Mouse (Mus musculus): Measurements from ENCODE around the gene Ifna13.

Gene Ifna13

GRCm38 (mm10) chr4:88644359-88644758 lies at the start of gene Ifna13:
TSS of gene Ifna13 (minus strand) at chr4:88644459.
- no peak for DNase-seq (ENCODE audit: low read depth, low spot score)

- no peak for DNase-seq (ENCODE audit: low read depth, low spot score)
Measured at GRCm38 (mm10) chr4:88693392-88693791, 49.1 kb upstream of the Ifna13 start.

DNA sequence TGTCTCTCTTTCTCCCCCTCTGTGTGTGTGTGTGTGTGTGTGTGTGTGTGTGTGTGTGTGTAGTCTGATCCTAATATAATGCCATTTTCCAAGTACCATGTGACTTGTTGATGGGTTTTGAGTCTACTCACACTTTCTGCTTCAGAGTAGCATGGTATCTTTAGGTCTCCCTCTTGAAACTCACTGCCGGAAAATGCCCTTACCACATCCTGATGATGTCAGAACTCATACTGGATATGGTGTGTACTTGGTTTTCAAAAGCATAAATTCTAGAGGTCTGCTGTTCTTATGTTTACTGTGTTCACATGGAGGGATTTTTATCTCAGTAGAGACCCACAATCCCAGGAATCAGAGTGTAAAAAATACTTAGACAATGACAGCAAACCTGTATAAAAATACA lies 48.3 kb upstream of the Ifna13 start:
- DNase-seq (ENCODE audit: low read depth, low spot score): no peak

- no peak for DNase-seq (ENCODE audit: low read depth, low spot score)
Measured at GRCm38 (mm10) chr4:88691259-88691658, 47.0 kb upstream of the Ifna13 start, which contains the start of gene Ifnab. TSS of gene Ifnab (minus strand) at chr4:88691359.

- no peak for DNase-seq (ENCODE audit: low read depth, low spot score)
Measured at GRCm38 (mm10) chr4:88683812-88684211, 39.6 kb upstream of the Ifna13 start, which contains the start of gene Ifna2. TSS of gene Ifna2 (minus strand) at chr4:88683912.

DNA sequence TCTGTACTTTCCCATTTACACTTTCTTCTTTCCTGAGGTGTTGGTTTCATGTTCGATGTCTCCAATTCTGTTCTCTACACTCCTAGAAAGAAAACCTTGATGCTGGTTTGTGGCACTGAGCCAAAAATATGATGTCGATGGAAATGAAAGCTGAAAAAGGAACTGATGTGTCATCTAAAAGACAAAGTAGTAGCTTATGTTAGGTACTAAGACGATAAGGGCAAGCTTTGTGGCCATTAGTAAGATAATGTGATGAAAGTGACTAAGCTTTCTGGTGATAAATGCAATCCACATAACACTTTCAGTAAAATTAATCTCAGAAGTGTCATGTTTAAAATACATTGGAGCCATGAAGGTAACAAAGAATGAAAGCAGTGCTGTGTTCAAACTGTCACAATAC lies 37.1 kb upstream of the Ifna13 start:
- DNase-seq (ENCODE audit: low read depth, low spot score): no peak

DNA sequence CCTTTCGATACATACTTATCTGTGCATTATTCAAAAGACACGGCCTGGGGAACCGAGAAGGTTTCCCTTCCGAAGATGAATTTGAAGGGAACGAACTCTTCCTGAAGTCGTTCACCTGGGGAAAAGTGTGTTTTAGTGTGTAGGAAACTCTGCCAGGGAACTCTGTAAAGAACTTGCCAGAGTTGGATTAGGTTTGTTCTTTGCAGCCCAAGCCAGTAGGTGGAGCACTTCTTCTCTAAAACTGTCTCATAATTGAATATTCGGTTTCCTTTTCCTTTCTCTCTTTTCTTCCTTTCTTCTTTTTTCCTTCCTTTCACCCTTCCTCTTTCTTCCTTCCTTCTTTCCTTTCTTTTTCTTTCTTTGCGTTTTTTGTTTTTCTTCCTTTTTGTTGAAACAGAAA lies 36.1 kb upstream of the Ifna13 start:
- peak; percentile 18 for DNase-seq (ENCODE audit: low read depth, low spot score)

DNA sequence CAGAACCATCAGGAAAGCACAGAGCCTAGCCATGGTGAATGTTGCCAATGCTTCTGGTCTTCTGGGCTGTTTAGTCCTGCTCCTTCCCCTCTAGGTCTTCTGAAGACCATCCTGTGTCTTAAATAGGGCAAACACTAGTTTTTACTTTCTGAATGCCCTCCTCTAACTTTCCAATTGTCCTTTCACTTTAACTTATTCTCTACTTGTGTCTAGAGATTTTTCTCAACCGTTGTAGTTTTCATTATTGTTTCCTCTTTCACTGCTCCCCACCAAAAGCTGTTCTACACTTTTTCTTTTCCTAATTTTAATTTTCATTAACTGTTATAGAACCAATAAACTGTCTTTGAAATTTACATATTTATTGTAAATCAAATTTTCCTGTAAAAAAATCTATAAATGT lies 32.6 kb upstream of the Ifna13 start, which contains the start of gene Ifna16:
Gene Ifna16, minus strand, starts transcription at position 101 of the 400 bp plus-strand sequence.
- DNase-seq (ENCODE audit: low read depth, low spot score): no peak

DNA sequence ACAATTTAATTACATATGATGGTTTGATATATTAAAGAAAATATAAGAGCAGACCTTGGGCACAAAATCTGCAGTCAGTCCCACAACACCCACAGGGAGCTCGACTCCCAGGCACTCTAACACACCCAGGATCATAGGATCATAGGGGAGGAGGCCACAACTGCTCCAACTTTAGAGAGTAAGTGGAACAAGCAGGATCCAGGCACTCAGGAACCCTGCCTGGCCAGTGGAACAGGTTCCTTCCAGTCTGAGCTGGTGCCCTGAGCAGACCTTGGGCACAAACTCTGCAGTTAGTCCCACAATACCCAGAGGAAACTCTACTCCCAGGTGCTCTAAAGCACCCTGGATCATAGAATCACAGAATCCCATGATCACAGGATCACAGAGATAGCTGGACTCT lies 11.2 kb upstream of the Ifna13 start:
- DNase-seq (ENCODE audit: low read depth, low spot score): no peak

GRCm38 (mm10) chr4:88653644-88654043 lies 9.4 kb upstream of the Ifna13 start:
- DNase-seq (ENCODE audit: low read depth, low spot score): peak; percentile 60

- peak; percentile 14 for DNase-seq (ENCODE audit: low read depth, low spot score)
Measured at GRCm38 (mm10) chr4:88642526-88642925, 1.7 kb downstream of the Ifna13 start.

DNA sequence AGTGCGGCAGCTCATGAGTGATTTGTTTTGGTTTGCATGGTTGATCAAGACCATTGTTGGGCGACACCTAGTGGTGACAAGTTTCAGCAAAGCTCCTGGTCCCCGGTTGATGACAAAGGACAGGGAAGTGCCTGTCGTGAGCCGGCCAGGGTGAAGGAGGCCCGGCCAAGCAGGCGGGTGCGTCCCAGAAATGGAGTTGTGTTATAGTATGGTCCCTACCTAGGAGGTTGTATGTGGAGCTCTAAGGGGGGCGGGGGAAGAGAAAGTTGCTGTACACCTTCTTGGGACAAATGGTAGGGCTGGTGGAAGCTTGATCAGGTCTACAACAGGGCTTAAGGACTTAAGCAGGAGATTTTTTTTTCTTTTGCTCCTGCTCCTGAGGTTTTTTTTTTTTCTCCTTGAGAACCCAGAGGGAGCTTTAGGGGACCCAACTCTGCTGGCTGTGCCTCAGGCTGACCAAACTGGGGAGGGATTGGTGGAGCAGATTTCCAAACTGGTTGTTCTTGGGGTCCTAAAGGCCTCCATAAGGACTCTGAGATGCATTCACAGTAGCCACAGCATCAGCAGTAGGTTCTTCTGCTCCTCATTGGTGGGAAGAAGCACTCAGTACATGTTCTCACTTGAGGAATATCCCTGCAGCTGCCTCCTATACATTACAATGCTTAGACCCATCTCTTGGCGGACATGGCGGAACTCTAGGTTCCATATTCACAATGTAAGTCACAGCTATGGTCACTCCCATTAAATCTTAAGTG lies 3.0 kb downstream of the Ifna13 start:
- DNase-seq (ENCODE audit: low read depth, low spot score): peak; percentile 97

GRCm38 (mm10) chr4:88640704-88641076 lies 3.6 kb downstream of the Ifna13 start:
- no peak for DNase-seq (ENCODE audit: low read depth, low spot score)

DNA sequence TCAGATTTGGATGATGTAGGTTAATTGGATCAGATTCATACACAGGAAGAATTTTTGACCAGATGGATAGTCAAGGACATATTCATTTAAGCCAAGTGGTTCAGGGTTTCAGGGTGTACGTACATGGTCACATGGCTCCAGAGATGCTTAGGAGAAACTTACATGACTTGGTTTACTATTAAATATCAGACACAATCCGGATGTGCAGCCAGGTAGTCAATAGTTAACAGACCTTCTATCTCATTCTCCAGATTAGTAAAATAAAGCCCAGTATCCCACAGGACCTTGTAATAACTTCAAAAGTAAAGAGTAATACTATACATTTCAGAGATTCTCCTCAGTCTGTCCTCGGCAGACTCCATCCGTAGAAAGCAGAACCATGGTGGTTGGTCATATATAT lies 9.9 kb downstream of the Ifna13 start, which contains the start of gene C87499:
Gene C87499, minus strand, starts transcription at position 101 of the 400 bp plus-strand sequence.
- DNase-seq (ENCODE audit: low read depth, low spot score): no peak

DNA sequence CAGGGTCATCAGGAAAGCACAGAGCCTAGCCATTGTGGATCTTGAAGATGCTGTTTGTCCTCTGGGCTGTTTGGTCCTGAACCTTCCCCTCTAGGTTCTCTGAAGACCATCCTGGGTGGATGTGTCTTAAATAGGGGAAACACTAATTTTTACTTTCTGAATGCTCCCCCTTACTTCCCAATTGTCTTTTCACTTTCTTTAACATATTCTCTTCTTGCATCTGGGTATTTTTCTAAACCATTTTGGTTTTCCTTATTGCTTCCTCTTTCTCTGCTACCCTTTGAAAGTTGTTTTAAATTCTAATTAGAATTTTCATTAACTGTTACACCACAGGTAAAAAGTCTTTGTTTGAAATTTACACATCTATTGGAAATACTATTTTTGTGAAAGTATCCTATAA lies 41.0 kb downstream of the Ifna13 start, which contains the start of gene Ifna12:
Gene Ifna12, minus strand, starts transcription at position 101 of the 400 bp plus-strand sequence.
- DNase-seq (ENCODE audit: low read depth, low spot score): no peak
